Comparison of ENCODE assay signal across 9 mouse cellular contexts in genomic region chr8:13667917-13668316, GRCm38 (mm10). TPM values are rescaled to one million over a fixed set of nuclear protein-coding genes. Genes with fewer than 3 reads are reported as not detected.
DNase-seq lines count a peak whose midpoint lies in the region; ATAC-seq and TF ChIP-seq lines count a peak whose summit lies in the region.
"Had no signal": no experiment of that assay in that cellular context is flagged by ENCODE, and none has a peak within 500 bp of the region (broad histone marks: within the 10 kb centered on the region; RNA-seq: fewer than 3 reads in every experiment).

No protein-coding gene starts in this region.

- H3K9me3 ChIP-seq in heart, embryonic 13.5 days: no peaks in the 10 kb centered on the region
- H3K9me3 ChIP-seq in intestine, postnatal 0 days (ENCODE audit: control insufficient read depth): no peaks in the 10 kb centered on the region
- no peaks in the 10 kb centered on the region for H3K9me3 ChIP-seq in midbrain, embryonic 14.5 days (ENCODE audit: control insufficient read depth, low read length)

- H3K4me3 ChIP-seq in heart, embryonic 13.5 days: no peak overlapping the region
- no peak overlapping the region for H3K4me3 ChIP-seq in intestine, postnatal 0 days (ENCODE audit: low read depth, low read length)
- H3K4me3 ChIP-seq in midbrain, embryonic 14.5 days (replicated peaks; ENCODE audit: low read depth, low read length): no peak overlapping the region

- 57% methylated on average over 4 of the region's 4 CpGs for WGBS in heart, embryonic 13.5 days
- 62% methylated on average over 4 of the region's 4 CpGs for WGBS in intestine, postnatal 0 days
- WGBS in midbrain, embryonic 14.5 days: 74% methylated on average over 4 of the region's 4 CpGs

- DNase-seq in heart, postnatal 10 days: no peak
- peak; percentile 67 for DNase-seq in 3T3-L1 (ENCODE audit: low read depth, low spot score)
- peak; percentile 63 for DNase-seq in R1 (ENCODE audit: low read depth, low spot score)
- DNase-seq in left cerebral cortex, postnatal 14 days (ENCODE audit: low spot score in 2 of 2): no peak
- no peak for DNase-seq in frontal cortex, postnatal 25 days (ENCODE audit: low spot score in 2 of 2)
- no peak for DNase-seq in midbrain, embryonic 14.5 days
- DNase-seq: layer of hippocampus, postnatal 36 days had no signal

- H3K27me3 ChIP-seq in heart, embryonic 13.5 days (replicated peaks): no peaks in the 10 kb centered on the region
- no peaks in the 10 kb centered on the region for H3K27me3 ChIP-seq in intestine, postnatal 0 days (replicated peaks; ENCODE audit: control insufficient read depth, insufficient read depth, low read length)
- no peaks in the 10 kb centered on the region for H3K27me3 ChIP-seq in midbrain, embryonic 14.5 days (ENCODE audit: control insufficient read depth, insufficient read depth, low read length)

- peak overlapping the region; percentile 88 for H3K27ac ChIP-seq in heart, embryonic 13.5 days (replicated peaks)
- peak overlapping the region; percentile 79 for H3K27ac ChIP-seq in intestine, postnatal 0 days (ENCODE audit: low read depth, low read length)
- no peak overlapping the region for H3K27ac ChIP-seq in midbrain, embryonic 14.5 days (replicated peaks; ENCODE audit: low read depth, low read length)

- H3K4me1 ChIP-seq in heart, embryonic 13.5 days: peaks cover 94% of the 10 kb centered on the region
- H3K4me1 ChIP-seq in intestine, postnatal 0 days (replicated peaks; ENCODE audit: control insufficient read depth, insufficient read depth, low read length): peaks cover 8% of the 10 kb centered on the region; the same call in 1 of the 2 replicates
- no peaks in the 10 kb centered on the region for H3K4me1 ChIP-seq in midbrain, embryonic 14.5 days (ENCODE audit: control insufficient read depth, insufficient read depth, low read length)

- intact Hi-C loops in heart, postnatal 10 days (cut with DNase I): no loop called here
- intact Hi-C loops in left cerebral cortex, postnatal 14 days (cut with DNase I): no loop called here

- H3K36me3 ChIP-seq in heart, embryonic 13.5 days: no peaks in the 10 kb centered on the region; the same call in 1 of the 2 replicates
- H3K36me3 ChIP-seq in intestine, postnatal 0 days (ENCODE audit: control insufficient read depth, insufficient read depth): no peaks in the 10 kb centered on the region
- H3K36me3 ChIP-seq in midbrain, embryonic 14.5 days (ENCODE audit: control insufficient read depth, insufficient read depth, low read length): no peaks in the 10 kb centered on the region

- peak overlapping the region; percentile 39; the same call in 1 of the 2 replicates for H3K4me2 ChIP-seq in heart, embryonic 13.5 days
- 0 out of 2 replicates have a peak overlapping the region, but pooled peaks have one; percentile 9 for H3K4me2 ChIP-seq in intestine, postnatal 0 days (replicated peaks; ENCODE audit: low read depth)
- H3K4me2 ChIP-seq in midbrain, embryonic 14.5 days (ENCODE audit: low read length): no peak overlapping the region

- H3K9ac ChIP-seq in heart, embryonic 13.5 days: peak overlapping the region; percentile 63; the same call in 1 of the 2 replicates
- no peak overlapping the region for H3K9ac ChIP-seq in intestine, postnatal 0 days (ENCODE audit: low read depth, low read length)
- no peak overlapping the region for H3K9ac ChIP-seq in midbrain, embryonic 14.5 days (replicated peaks; ENCODE audit: low read length)

- ATAC-seq in heart, embryonic 13.5 days (ENCODE audit: extremely low read depth, insufficient number of reproducible peaks, low FRiP score, low TSS enrichment): 0 out of 2 replicates have a peak, but pooled peaks have one; percentile 16
- ATAC-seq in intestine, postnatal 0 days: peak; percentile 40; the same call in 1 of the 2 replicates
- ATAC-seq in midbrain, embryonic 14.5 days (ENCODE audit: low FRiP score, low TSS enrichment): no peak

- TF ChIP-seq CTCF in intestine, postnatal 0 days (IDR thresholded peaks at IDR 0.05; ENCODE audit: low read depth): peak; percentile 72

RNA-seq across cellular contexts. Expression of gene Rasa3, which starts 9.5 kb away (rescaled TPM):
- polyA plus RNA-seq in heart, embryonic 13.5 days (2015; fragmentation: Nextera tagmentation; extraction: Ambion mirVana): 23.4 and 24.4 TPM in 2 replicates
- total RNA-seq in heart, postnatal 10 days (2021): 10 to 100 TPM; 22.3 to 25.1 TPM
- polyA plus RNA-seq in intestine, postnatal 0 days (2015; fragmentation: Nextera tagmentation; extraction: Ambion mirVana): 9.8 and 9.9 TPM in 2 replicates
- 10 to 100 TPM; 61.2 to 61.6 TPM for total RNA-seq in left cerebral cortex, postnatal 14 days (2021)
- 18.4 and 26.0 TPM in 2 replicates for polyA plus RNA-seq in midbrain, embryonic 14.5 days (2014; fragmentation: Nextera tagmentation; extraction: Ambion mirVana)

RNA-seq across cellular contexts. Expression of gene Cfap97d2, which starts 37.8 kb away (rescaled TPM):
- polyA plus RNA-seq in heart, embryonic 13.5 days (2015; fragmentation: Nextera tagmentation; extraction: Ambion mirVana): not detected in 2 replicates
- not detected for total RNA-seq in heart, postnatal 10 days (2021)
- polyA plus RNA-seq in intestine, postnatal 0 days (2015; fragmentation: Nextera tagmentation; extraction: Ambion mirVana): not detected in 2 replicates
- 1 to 10 TPM in 1 of 2 experiments, under 1 TPM in 1; 0.79 to 1.7 TPM for total RNA-seq in left cerebral cortex, postnatal 14 days (2021)
- polyA plus RNA-seq in midbrain, embryonic 14.5 days (2014; fragmentation: Nextera tagmentation; extraction: Ambion mirVana): 1.6 and 2.2 TPM in 2 replicates

Comparison
In these comparisons a context has a peak if more than half of its experiments do, and no peak if none do; other contexts are left out.
1. DNase-seq: peak in 3T3-L1 (single experiment) and R1 (single experiment); none in heart, postnatal 10 days (0 of 2), left cerebral cortex, postnatal 14 days (0 of 2), frontal cortex, postnatal 25 days (0 of 2) and midbrain, embryonic 14.5 days (single experiment).